Mouse (Mus musculus) liver, embryonic 14.5 days (tissue): ENCODE measurements around the gene Ttc32.

ENCODE experiments used
- CTCF ChIP-seq: IDR thresholded peaks from 2 replicates; pipeline ENCODE4 v1.5.1; 2016; ENCODE audit warnings: antibody characterized with exemption, low read depth, control low read depth
- EP300 ChIP-seq: IDR thresholded peaks from 2 replicates; pipeline ENCODE4 v1.6.1; 2016; ENCODE audit warnings: antibody characterized with exemption, low read depth

DNA sequence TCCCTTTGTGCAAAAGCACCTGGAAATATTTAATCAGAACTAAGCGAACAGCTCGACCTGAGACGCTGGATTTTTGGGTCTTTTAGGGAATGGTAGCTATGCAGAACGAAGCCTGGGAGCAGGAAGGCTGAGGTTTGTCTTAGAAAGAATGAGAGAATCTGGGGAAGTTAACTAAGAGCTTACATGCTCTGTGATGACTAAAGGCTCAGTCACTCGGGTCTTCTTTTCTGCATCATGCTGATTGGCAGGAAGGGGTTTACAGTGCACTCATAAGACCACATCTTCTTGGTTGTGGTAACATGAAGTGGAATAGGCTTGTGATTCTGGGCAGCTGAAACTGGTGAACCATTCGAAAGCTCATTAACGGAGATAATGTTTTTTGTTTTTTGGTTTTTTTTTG, 60.4 kb downstream of the Ttc32 start:
- TF ChIP-seq EP300 (no peak), CTCF (no peak)
